In the genomic region with DNA sequence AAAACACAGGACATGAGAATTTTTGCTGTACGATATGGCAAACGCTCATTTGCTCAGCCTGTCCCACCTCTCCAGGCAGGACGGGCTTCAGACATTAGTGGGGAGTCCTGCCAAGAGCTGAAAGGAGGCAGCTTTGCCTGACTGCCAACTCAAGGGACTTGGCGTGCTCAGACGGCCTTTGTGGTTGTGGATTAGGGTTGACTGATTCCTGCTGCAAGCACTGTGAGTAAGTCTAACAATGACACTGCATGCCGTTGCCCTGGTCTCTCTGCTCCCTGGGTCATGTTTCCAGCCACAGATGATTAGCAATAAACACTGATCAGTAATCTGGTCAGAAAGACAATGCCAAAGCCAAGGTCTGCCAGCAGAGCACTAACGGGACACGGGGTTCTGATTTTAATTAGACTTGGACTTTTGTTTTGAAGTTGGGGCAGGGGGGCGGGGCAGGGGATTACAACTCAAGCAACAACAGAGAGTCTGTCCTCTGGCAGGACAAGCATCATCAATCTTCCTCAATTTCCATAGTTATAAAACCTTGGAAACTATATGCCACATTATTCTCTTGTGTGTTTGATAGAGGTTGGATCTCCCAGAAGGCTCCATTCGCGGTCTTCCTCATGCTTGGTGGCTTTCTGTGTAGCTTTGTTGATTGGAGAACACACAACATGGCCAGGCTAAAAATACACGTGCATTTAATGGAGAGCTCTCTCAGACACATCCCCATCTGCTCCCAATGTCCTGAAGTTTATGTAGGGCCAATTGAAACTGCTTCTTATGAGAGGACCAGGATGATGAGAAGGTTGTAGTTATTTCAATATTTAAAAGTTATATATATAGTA, we compare ENCODE assay signal across 8 mouse cellular contexts.
A peak's percentile ranks its signal among the peaks of the same experiment; 100 is the strongest.
DNase-seq lines count a peak whose midpoint lies in the region; ATAC-seq and TF ChIP-seq lines count a peak whose summit lies in the region.

No protein-coding gene starts in this region.

- no peaks in the 10 kb centered on the region; the same call in 1 of the 2 replicates for H3K4me1 ChIP-seq in heart, adult 2 months (ENCODE audit: control insufficient read depth, insufficient read depth, low read length)
- H3K4me1 ChIP-seq in heart, embryonic 12.5 days (replicated peaks): no peaks in the 10 kb centered on the region
- H3K4me1 ChIP-seq in midbrain, embryonic 14.5 days (ENCODE audit: control insufficient read depth, insufficient read depth, low read length): no peaks in the 10 kb centered on the region
- no peaks in the 10 kb centered on the region for H3K4me1 ChIP-seq in intestine, embryonic 15.5 days (replicated peaks)

- no peaks in the 10 kb centered on the region for H3K9me3 ChIP-seq in heart, embryonic 12.5 days (replicated peaks)
- H3K9me3 ChIP-seq in midbrain, embryonic 14.5 days (ENCODE audit: control insufficient read depth, low read length): no peaks in the 10 kb centered on the region
- no peaks in the 10 kb centered on the region for H3K9me3 ChIP-seq in intestine, embryonic 15.5 days

- H3K27ac ChIP-seq in heart, adult 2 months: no peak overlapping the region
- no peak overlapping the region for H3K27ac ChIP-seq in heart, embryonic 12.5 days (ENCODE audit: poor library complexity, severe bottlenecking)
- H3K27ac ChIP-seq in layer of hippocampus, adult 2 months: no peak overlapping the region
- H3K27ac ChIP-seq in midbrain, embryonic 14.5 days (replicated peaks; ENCODE audit: low read depth, low read length): no peak overlapping the region
- no peak overlapping the region for H3K27ac ChIP-seq in intestine, embryonic 15.5 days

- WGBS in heart, adult 2 months: 71% methylated on average over 12 of the region's 12 CpGs
- 76% methylated on average over 12 of the region's 12 CpGs for WGBS in heart, embryonic 12.5 days
- WGBS in midbrain, embryonic 14.5 days: 29% methylated on average over 12 of the region's 12 CpGs
- WGBS in intestine, embryonic 15.5 days: 71% methylated on average over 12 of the region's 12 CpGs

- DNase-seq in heart, adult 2 months: peak; percentile 20 to 41
- peak; percentile 12 for DNase-seq in embryo, embryonic 11 days
- peak; percentile 14 to 31 for DNase-seq in gastrocnemius, postnatal 36 days
- DNase-seq in layer of hippocampus, adult 2 months (ENCODE audit: low spot score in 2 of 2): peak; percentile 9 to 20
- DNase-seq in midbrain, embryonic 14.5 days: peak; percentile 61
- no peak for DNase-seq in spleen, adult 12 weeks (ENCODE audit: low spot score)

- H3K27me3 ChIP-seq in heart, adult 2 months (ENCODE audit: control insufficient read depth, insufficient read depth, low read length): no peaks in the 10 kb centered on the region
- H3K27me3 ChIP-seq in heart, embryonic 12.5 days (replicated peaks): no peaks in the 10 kb centered on the region
- H3K27me3 ChIP-seq in midbrain, embryonic 14.5 days (ENCODE audit: control insufficient read depth, insufficient read depth, low read length): no peaks in the 10 kb centered on the region
- no peaks in the 10 kb centered on the region for H3K27me3 ChIP-seq in intestine, embryonic 15.5 days (replicated peaks)

- no peak overlapping the region for H3K4me3 ChIP-seq in heart, adult 2 months
- H3K4me3 ChIP-seq in heart, embryonic 12.5 days: no peak overlapping the region
- no peak overlapping the region; the same call in 1 of the 2 replicates for H3K4me3 ChIP-seq in layer of hippocampus, adult 2 months
- no peak overlapping the region for H3K4me3 ChIP-seq in midbrain, embryonic 14.5 days (replicated peaks; ENCODE audit: low read depth, low read length)
- H3K4me3 ChIP-seq in intestine, embryonic 15.5 days (replicated peaks): no peak overlapping the region

- no peaks in the 10 kb centered on the region for H3K36me3 ChIP-seq in heart, adult 2 months (ENCODE audit: control insufficient read depth, insufficient read depth, low read length)
- H3K36me3 ChIP-seq in heart, embryonic 12.5 days: no peaks in the 10 kb centered on the region
- no peaks in the 10 kb centered on the region for H3K36me3 ChIP-seq in midbrain, embryonic 14.5 days (ENCODE audit: control insufficient read depth, insufficient read depth, low read length)
- H3K36me3 ChIP-seq in intestine, embryonic 15.5 days: no peaks in the 10 kb centered on the region

- no peak for TF ChIP-seq POLR2A in heart, adult 2 months (IDR thresholded peaks at IDR 0.05; ENCODE audit: insufficient read depth, low read depth, low read length)

- H3K9ac ChIP-seq in heart, adult 2 months (ENCODE audit: low read depth, low read length): no peak overlapping the region
- H3K9ac ChIP-seq in heart, embryonic 12.5 days: no peak overlapping the region
- H3K9ac ChIP-seq in midbrain, embryonic 14.5 days (replicated peaks; ENCODE audit: low read length): no peak overlapping the region
- no peak overlapping the region for H3K9ac ChIP-seq in intestine, embryonic 15.5 days

- no peaks in the 10 kb centered on the region for H3K79me2 ChIP-seq in heart, adult 2 months (replicated peaks; ENCODE audit: control insufficient read depth, insufficient read depth, low read length)

- H3K4me2 ChIP-seq in heart, embryonic 12.5 days: no peak overlapping the region
- H3K4me2 ChIP-seq in midbrain, embryonic 14.5 days (ENCODE audit: low read length): no peak overlapping the region
- H3K4me2 ChIP-seq in intestine, embryonic 15.5 days (replicated peaks): no peak overlapping the region

- ATAC-seq in heart, embryonic 12.5 days (ENCODE audit: insufficient number of reproducible peaks, low FRiP score): no peak
- ATAC-seq in midbrain, embryonic 14.5 days (ENCODE audit: low FRiP score, low TSS enrichment): peak; percentile 40; the same call in 1 of the 2 replicates
- no peak for ATAC-seq in intestine, embryonic 15.5 days

- no peak for TF ChIP-seq CTCF in heart, adult 2 months (IDR thresholded peaks at IDR 0.05)
- TF ChIP-seq CTCF in layer of hippocampus, adult 2 months (conservative IDR thresholded peaks at IDR 0.05): no peak

- TF ChIP-seq EP300 in heart, adult 2 months (IDR thresholded peaks at IDR 0.05; ENCODE audit: insufficient read depth, low read depth, low read length): no peak

- intact Hi-C loops in heart, adult 2 months (cut with DNase I): no loop called here
- intact Hi-C loops in gastrocnemius, postnatal 36 days (cut with DNase I): no loop called here
